Mouse (Mus musculus) heart, embryonic 11.5 days (tissue): ENCODE measurements around the gene Ppil6. TPM values are rescaled to one million over a fixed set of nuclear protein-coding genes. Genes with fewer than 3 reads are reported as not detected.
A peak's percentile ranks its signal among the peaks of the same experiment; 100 is the strongest.

Experiments used
- ATAC-seq: fragments of 200-750 bp; cut with Nextera tagmentation; replicated peaks from 2 replicates; pipeline ENCODE4 v1.8.0; 2017; ENCODE audit warnings: moderate library complexity; ENCODE audit not compliant: insufficient number of reproducible peaks, low FRiP score, low TSS enrichment
- H3K27ac ChIP-seq: fragments of 300-500 bp; sonication (generic); 2 replicates; pipeline ENCODE4 v1.5.1; 2014; ENCODE audit warnings: mild to moderate bottlenecking, low read depth, low read length
- H3K27me3 ChIP-seq: fragments of 300-500 bp; sonication (generic); 2 replicates; pipeline ENCODE4 v1.6.1; 2014; ENCODE audit warnings: mild to moderate bottlenecking, low read length, mixed read lengths; ENCODE audit not compliant: control insufficient read depth, insufficient read depth
- H3K36me3 ChIP-seq: fragments of 300-500 bp; sonication (generic); 2 replicates; pipeline ENCODE4 v1.6.1; 2014; ENCODE audit warnings: mild to moderate bottlenecking, low read length, moderate library complexity, mixed read lengths; ENCODE audit not compliant: control insufficient read depth, insufficient read depth
- H3K4me1 ChIP-seq: fragments of 300-500 bp; sonication (generic); 2 replicates; pipeline ENCODE4 v1.6.1; 2014; ENCODE audit warnings: low read length; ENCODE audit not compliant: control insufficient read depth, insufficient read depth
- H3K4me2 ChIP-seq: fragments of 300-500 bp; sonication (generic); 2 replicates; pipeline ENCODE4 v1.6.1; 2014; ENCODE audit warnings: mild to moderate bottlenecking, moderate library complexity
- H3K4me3 ChIP-seq: fragments of 300-500 bp; sonication (generic); 2 replicates; pipeline ENCODE4 v1.5.1; 2014; ENCODE audit warnings: low read depth, low read length
- H3K9ac ChIP-seq: fragments of 300-500 bp; sonication (generic); 2 replicates; pipeline ENCODE4 v1.6.1; 2014; ENCODE audit warnings: mild to moderate bottlenecking, low read depth, low read length, moderate library complexity
- H3K9me3 ChIP-seq: fragments of 300-500 bp; sonication (generic); replicated peaks from 2 replicates; pipeline ENCODE4 v1.6.1; 2016; ENCODE audit warnings: low read length; ENCODE audit not compliant: control insufficient read depth
- WGBS: fragments of 180-500 bp; shearing (Covaris S2); extraction: QIAGEN DNeasy Blood & Tissue Kit; methylation state at CpG from one replicate; pipeline ENCODE4 v1.1.7; 2014; ENCODE audit not compliant: insufficient replicate concordance; 5-methylcytosine and 5-hydroxymethylcytosine counted together
- polyA plus RNA-seq: library from polyadenylated mRNA; unstranded; fragments of >200 nt; fragmentation: Nextera tagmentation; extraction: Ambion mirVana; gene quantifications from 2 replicates; pipeline ENCODE4 v1.2.1, GENCODE M21; 2014

Ppil6 gene
- 0.75 and 1.4 TPM in 2 replicates for polyA plus RNA-seq

- WGBS = under 1% methylated on average over 50 of the region's 50 CpGs
- no peaks in the 10 kb centered on the region for H3K27me3 ChIP-seq
- H3K4me2 ChIP-seq = peak within 1 kb of the TSS; percentile 81
- H3K9ac ChIP-seq = peak within 1 kb of the TSS; percentile 75
- ATAC-seq = peak; percentile 86
- H3K9me3 ChIP-seq = no peaks in the 10 kb centered on the region
- H3K27ac ChIP-seq = peak within 1 kb of the TSS; percentile 65
- peak within 1 kb of the TSS; percentile 56 for H3K4me3 ChIP-seq
- peaks cover 23% of the 10 kb centered on the region for H3K36me3 ChIP-seq
- H3K4me1 ChIP-seq = peaks cover 9% of the 10 kb centered on the region
These were observed at the start of gene Ppil6, which contains the start of gene Smpd2 for GRCm38 (mm10) chr10:41489708-41490517. TSS of gene Ppil6 (plus strand) at chr10:41490439. TSS of gene Smpd2 (minus strand) at chr10:41490369.

GRCm38 (mm10) chr10:41448216-41448615 lies 42.0 kb upstream of the Ppil6 start:
- peaks cover 9% of the 10 kb centered on the region for H3K4me1 ChIP-seq
- no peak overlapping the region for H3K4me2 ChIP-seq
- no peaks in the 10 kb centered on the region for H3K27me3 ChIP-seq
- no peak overlapping the region for H3K27ac ChIP-seq
- no peak for ATAC-seq
- H3K4me3 ChIP-seq = no peak overlapping the region
- WGBS = 84% methylated on average over 1 of the region's 1 CpGs
- no peaks in the 10 kb centered on the region for H3K9me3 ChIP-seq
- H3K36me3 ChIP-seq = peaks cover 10% of the 10 kb centered on the region
- no peak overlapping the region for H3K9ac ChIP-seq

GRCm38 (mm10) chr10:41449684-41450083 lies 40.6 kb upstream of the Ppil6 start:
- peaks cover 10% of the 10 kb centered on the region for H3K36me3 ChIP-seq
- H3K27ac ChIP-seq = peak overlapping the region; percentile 80
- 0 out of 2 replicates have a peak, but pooled peaks have one; percentile 40 for ATAC-seq
- H3K27me3 ChIP-seq = no peaks in the 10 kb centered on the region
- peaks cover 9% of the 10 kb centered on the region for H3K4me1 ChIP-seq
- peak overlapping the region; percentile 91 for H3K9ac ChIP-seq
- peak overlapping the region; percentile 74 for H3K4me2 ChIP-seq
- WGBS = 13% methylated on average over 14 of the region's 14 CpGs
- H3K9me3 ChIP-seq = no peaks in the 10 kb centered on the region
- peak overlapping the region; percentile 91 for H3K4me3 ChIP-seq

- under 1% methylated on average over 49 of the region's 49 CpGs for WGBS
- peak within 1 kb of the TSS; percentile 91 for H3K9ac ChIP-seq
- H3K4me2 ChIP-seq = peak within 1 kb of the TSS; percentile 74
- peaks cover 9% of the 10 kb centered on the region for H3K4me1 ChIP-seq
- peak within 1 kb of the TSS; percentile 80 for H3K27ac ChIP-seq
- peak within 1 kb of the TSS; percentile 91 for H3K4me3 ChIP-seq
- no peaks in the 10 kb centered on the region for H3K27me3 ChIP-seq
- H3K9me3 ChIP-seq = no peaks in the 10 kb centered on the region
- ATAC-seq = peak; percentile 95
- H3K36me3 ChIP-seq = peaks cover 10% of the 10 kb centered on the region
These were observed 40.0 kb upstream of the Ppil6 start, which contains the start of gene Zbtb24 for GRCm38 (mm10) chr10:41450137-41450670. TSS of gene Zbtb24 (plus strand) at chr10:41450383.

- Histone ChIP-seq H3K4me1 (peaks cover 9% of the 10 kb centered on the region), H3K36me3 (peaks cover 10% of the 10 kb centered on the region), H3K9ac (peak overlapping the region; percentile 91), H3K27ac (no peak overlapping the region), H3K9me3 (no peaks in the 10 kb centered on the region), H3K27me3 (no peaks in the 10 kb centered on the region), H3K4me3 (peak overlapping the region; percentile 91), H3K4me2 (peak overlapping the region; percentile 74)
- 51% methylated on average over 18 of the region's 18 CpGs for WGBS
- no peak for ATAC-seq
These were observed 39.3 kb upstream of the Ppil6 start for GRCm38 (mm10) chr10:41450780-41451522.

- no peaks in the 10 kb centered on the region for H3K27me3 ChIP-seq
- H3K4me1 ChIP-seq = peaks cover 15% of the 10 kb centered on the region
- H3K4me2 ChIP-seq = no peak overlapping the region
- H3K27ac ChIP-seq = no peak overlapping the region
- H3K9me3 ChIP-seq = no peaks in the 10 kb centered on the region
- peaks cover 10% of the 10 kb centered on the region for H3K36me3 ChIP-seq
- WGBS = 90% methylated on average over 9 of the region's 9 CpGs
- H3K4me3 ChIP-seq = no peak overlapping the region
- no peak overlapping the region for H3K9ac ChIP-seq
- no peak for ATAC-seq
These were observed 38.6 kb upstream of the Ppil6 start for GRCm38 (mm10) chr10:41451656-41452055.

- Histone ChIP-seq H3K9ac (no peak overlapping the region), H3K4me1 (peaks cover 17% of the 10 kb centered on the region), H3K27me3 (no peaks in the 10 kb centered on the region), H3K4me3 (no peak overlapping the region), H3K4me2 (no peak overlapping the region), H3K36me3 (peaks cover 10% of the 10 kb centered on the region), H3K9me3 (no peaks in the 10 kb centered on the region), H3K27ac (no peak overlapping the region)
- ATAC-seq = no peak
- WGBS = 91% methylated on average over 3 of the region's 3 CpGs
These were observed 37.4 kb upstream of the Ppil6 start for GRCm38 (mm10) chr10:41452791-41453190.

- no peak overlapping the region for H3K9ac ChIP-seq
- H3K27ac ChIP-seq = no peak overlapping the region
- no peaks in the 10 kb centered on the region for H3K9me3 ChIP-seq
- no peak overlapping the region for H3K4me3 ChIP-seq
- no peaks in the 10 kb centered on the region for H3K27me3 ChIP-seq
- no peak overlapping the region for H3K4me2 ChIP-seq
- WGBS = 59% methylated on average over 4 of the region's 4 CpGs
- ATAC-seq = no peak
- peaks cover 17% of the 10 kb centered on the region for H3K4me1 ChIP-seq
- H3K36me3 ChIP-seq = peaks cover 9% of the 10 kb centered on the region
These were observed 30.2 kb upstream of the Ppil6 start for GRCm38 (mm10) chr10:41459990-41460389.
